Mouse (Mus musculus) forebrain, embryonic 14.5 days (tissue): ENCODE measurements around the gene Vps8. TPM values are rescaled to one million over a fixed set of nuclear protein-coding genes. Genes with fewer than 3 reads are reported as not detected.
A peak's percentile ranks its signal among the peaks of the same experiment; 100 is the strongest.

ENCODE experiments used
- ATAC-seq: fragments of 200-750 bp; cut with Nextera tagmentation; 2 replicates; pipeline ENCODE4 v1.8.0; 2017; ENCODE audit warnings: mild to moderate bottlenecking, moderate library complexity
- DNase-seq: peaks from one replicate; pipeline ENCODE4 v3.0.0-alpha.2; 2015; ENCODE audit warnings: low spot score
- H3K27ac ChIP-seq: fragments of 300-500 bp; sonication (generic); 2 replicates; pipeline ENCODE4 v1.5.1; 2014; ENCODE audit warnings: low read depth, mild to moderate bottlenecking, control low read depth, low read length, moderate library complexity
- H3K27me3 ChIP-seq: fragments of 300-500 bp; sonication (generic); replicated peaks from 2 replicates; pipeline ENCODE4 v1.6.1; 2014; ENCODE audit warnings: low read length, control low read depth, mixed read lengths; ENCODE audit not compliant: control insufficient read depth, insufficient read depth
- H3K36me3 ChIP-seq: fragments of 300-500 bp; sonication (generic); 2 replicates; pipeline ENCODE4 v1.6.1; 2014; ENCODE audit warnings: low read length, control low read depth; ENCODE audit not compliant: control insufficient read depth, insufficient read depth
- H3K4me1 ChIP-seq: fragments of 300-500 bp; sonication (generic); 2 replicates; pipeline ENCODE4 v1.6.1; 2014; ENCODE audit warnings: antibody characterized with exemption, low read length, control low read depth; ENCODE audit not compliant: control insufficient read depth, insufficient read depth
- H3K4me2 ChIP-seq: fragments of 300-500 bp; sonication (generic); 2 replicates; pipeline ENCODE4 v1.6.1; 2014; ENCODE audit warnings: mild to moderate bottlenecking, control low read depth, low read length
- H3K4me3 ChIP-seq: fragments of 300-500 bp; sonication (generic); 2 replicates; pipeline ENCODE4 v1.5.1; 2014; ENCODE audit warnings: low read depth, low read length, control low read depth
- H3K9ac ChIP-seq: fragments of 300-500 bp; sonication (generic); 2 replicates; pipeline ENCODE4 v1.6.1; 2014; ENCODE audit warnings: mild to moderate bottlenecking, low read length, control low read depth, moderate library complexity
- H3K9me3 ChIP-seq: fragments of 300-500 bp; sonication (generic); replicated peaks from 2 replicates; pipeline ENCODE4 v1.6.1; 2016; ENCODE audit warnings: low read length, control low read depth, mixed read lengths; ENCODE audit not compliant: control insufficient read depth
- WGBS: fragments of 180-500 bp; shearing (Covaris S2); extraction: QIAGEN DNeasy Blood & Tissue Kit; methylation state at CpG from one replicate; pipeline ENCODE4 v1.1.7; 2014; 5-methylcytosine and 5-hydroxymethylcytosine counted together
- polyA plus RNA-seq: library from polyadenylated mRNA; unstranded; fragments of >200 nt; fragmentation: Nextera tagmentation; extraction: Ambion mirVana; gene quantifications from 2 replicates; pipeline ENCODE4 v1.2.1, GENCODE M21; 2014

Gene Vps8
- polyA plus RNA-seq, 1 experiment from 2014 or later = 33.0 TPM

GRCm38 (mm10) chr16:21606249-21607020, 183.5 kb downstream of the Vps8 start:
- Histone ChIP-seq H3K27me3 (no peaks in the 10 kb centered on the region), H3K4me2 (no peak overlapping the region), H3K4me1 (peaks cover 3% of the 10 kb centered on the region; the same call in 1 of the 2 replicates), H3K36me3 (no peaks in the 10 kb centered on the region), H3K4me3 (no peak overlapping the region), H3K9me3 (no peaks in the 10 kb centered on the region), H3K9ac (no peak overlapping the region), H3K27ac (no peak overlapping the region)
- 91% methylated on average over 6 of the region's 6 CpGs for WGBS
- ATAC-seq = no peak
- DNase-seq = no peak

- whole genome bisulfite sequencing = 79% methylated on average over 8 of the region's 8 CpGs
Observed at GRCm38 (mm10) chr16:21607021-21607650, 184.2 kb downstream of the Vps8 start.

GRCm38 (mm10) chr16:21607651-21608040, 184.7 kb downstream of the Vps8 start:
- Histone ChIP-seq H3K27me3 (no peaks in the 10 kb centered on the region), H3K4me2 (no peak overlapping the region), H3K4me3 (no peak overlapping the region), H3K4me1 (peaks cover 3% of the 10 kb centered on the region; the same call in 1 of the 2 replicates), H3K36me3 (no peaks in the 10 kb centered on the region), H3K27ac (no peak overlapping the region), H3K9ac (no peak overlapping the region), H3K9me3 (no peaks in the 10 kb centered on the region)
- ATAC-seq (no peak), DNase-seq (no peak)
- 87% methylated on average over 5 of the region's 5 CpGs for WGBS

More at GRCm38 (mm10) chr16:21607021-21607650, 184.2 kb downstream of the Vps8 start:
- Histone ChIP-seq H3K4me2 (no peak overlapping the region), H3K36me3 (no peaks in the 10 kb centered on the region), H3K27ac (no peak overlapping the region), H3K9me3 (no peaks in the 10 kb centered on the region), H3K9ac (no peak overlapping the region), H3K4me1 (peaks cover 3% of the 10 kb centered on the region; the same call in 1 of the 2 replicates), H3K27me3 (no peaks in the 10 kb centered on the region), H3K4me3 (no peak overlapping the region)
- no peak for ATAC-seq
- DNase-seq = no peak

GRCm38 (mm10) chr16:21608176-21608865, 185.4 kb downstream of the Vps8 start:
- Histone ChIP-seq H3K27me3 (no peaks in the 10 kb centered on the region), H3K4me1 (peaks cover 3% of the 10 kb centered on the region; the same call in 1 of the 2 replicates), H3K27ac (peak overlapping the region; percentile 48; the same call in 1 of the 2 replicates), H3K4me2 (no peak overlapping the region), H3K9ac (no peak overlapping the region; the same call in 1 of the 2 replicates), H3K36me3 (no peaks in the 10 kb centered on the region), H3K9me3 (no peaks in the 10 kb centered on the region), H3K4me3 (no peak overlapping the region)
- DNase-seq (peak; percentile 35), ATAC-seq (0 out of 2 replicates have a peak, but pooled peaks have one; percentile 29)
- WGBS = 74% methylated on average over 10 of the region's 10 CpGs

GRCm38 (mm10) chr16:21610473-21610872, 187.6 kb downstream of the Vps8 start:
- Histone ChIP-seq H3K36me3 (no peaks in the 10 kb centered on the region), H3K9ac (no peak overlapping the region), H3K4me2 (no peak overlapping the region), H3K4me1 (peaks cover 3% of the 10 kb centered on the region; the same call in 1 of the 2 replicates), H3K4me3 (no peak overlapping the region), H3K27ac (no peak overlapping the region), H3K9me3 (no peaks in the 10 kb centered on the region), H3K27me3 (no peaks in the 10 kb centered on the region)
- WGBS = 92% methylated on average over 4 of the region's 4 CpGs
- no peak for DNase-seq
- ATAC-seq = no peak

GRCm38 (mm10) chr16:21615802-21616201, 192.9 kb downstream of the Vps8 start:
- Histone ChIP-seq H3K4me1 (no peaks in the 10 kb centered on the region), H3K9ac (no peak overlapping the region), H3K27ac (no peak overlapping the region), H3K4me3 (no peak overlapping the region), H3K4me2 (no peak overlapping the region), H3K36me3 (no peaks in the 10 kb centered on the region), H3K9me3 (no peaks in the 10 kb centered on the region), H3K27me3 (no peaks in the 10 kb centered on the region)
- ATAC-seq (no peak), DNase-seq (peak; percentile 42)
- 59% methylated on average over 7 of the region's 7 CpGs for WGBS

GRCm38 (mm10) chr16:21620630-21621029, 197.7 kb downstream of the Vps8 start:
- DNase-seq (no peak), ATAC-seq (no peak)
- Histone ChIP-seq H3K27me3 (no peaks in the 10 kb centered on the region), H3K9ac (no peak overlapping the region), H3K9me3 (no peaks in the 10 kb centered on the region), H3K4me1 (no peaks in the 10 kb centered on the region), H3K4me2 (no peak overlapping the region), H3K27ac (no peak overlapping the region), H3K36me3 (no peaks in the 10 kb centered on the region), H3K4me3 (no peak overlapping the region)
- WGBS = 85% methylated on average over 2 of the region's 2 CpGs

- Histone ChIP-seq H3K4me1 (peaks cover 11% of the 10 kb centered on the region; the same call in 1 of the 2 replicates), H3K27ac (peak overlapping the region; percentile 56; the same call in 1 of the 2 replicates), H3K27me3 (no peaks in the 10 kb centered on the region), H3K36me3 (no peaks in the 10 kb centered on the region), H3K9me3 (no peaks in the 10 kb centered on the region), H3K9ac (no peak overlapping the region), H3K4me2 (no peak overlapping the region), H3K4me3 (no peak overlapping the region)
- ATAC-seq (peak; percentile 52; the same call in 1 of the 2 replicates), DNase-seq (peak; percentile 51)
- WGBS = 58% methylated on average over 6 of the region's 6 CpGs
Observed at GRCm38 (mm10) chr16:21625784-21626634, 203.1 kb downstream of the Vps8 start.
